Comparison of ENCODE assay signal across 10 mouse cellular contexts in genomic region chr7:118314228-118314658, GRCm38 (mm10).
DNase-seq lines count a peak whose midpoint lies in the region; ATAC-seq lines count a peak whose summit lies in the region.
"Had no signal": no experiment of that assay in that cellular context is flagged by ENCODE, and none has a peak within 500 bp of the region (broad histone marks: within the 10 kb centered on the region; RNA-seq: fewer than 3 reads in every experiment).

No protein-coding gene starts in this region.

- no peak for ATAC-seq in neural tube, embryonic 15.5 days (ENCODE audit: low FRiP score)

- H3K4me2 ChIP-seq in neural tube, embryonic 15.5 days, result no peak overlapping the region
- H3K4me2 ChIP-seq: liver, embryonic 15.5 days had no signal

- no peak overlapping the region for H3K4me3 ChIP-seq in neural tube, embryonic 15.5 days (replicated peaks)
- H3K4me3 ChIP-seq: liver, embryonic 15.5 days had no signal

- peak; percentile 31 to 54 for DNase-seq in adrenal gland, adult (ENCODE audit: inconsistent age in 2 of 2, low spot score in 1 of 2)
- no peak for DNase-seq in adrenal gland, postnatal 36 days
- DNase-seq in neural tube, embryonic 10.5 days (ENCODE audit: extremely low spot score, low spot score), result no peak
- peak; percentile 34 to 42 for DNase-seq in left cerebral cortex, postnatal 10 days (ENCODE audit: extremely low spot score in 1 of 2, low spot score in 2 of 2)
- DNase-seq in kidney, postnatal 25 days, result no peak
- no peak for DNase-seq in gastrocnemius, adult 18-20 months (ENCODE audit: low spot score)
- no peak for DNase-seq in lung, postnatal 14 days
- DNase-seq: thymus, postnatal 36 days had no signal

- H3K27ac ChIP-seq in neural tube, embryonic 15.5 days (replicated peaks), result 0 out of 2 replicates have a peak overlapping the region, but pooled peaks have one; percentile 41
- H3K27ac ChIP-seq: liver, embryonic 15.5 days had no signal

- no peak overlapping the region for H3K9ac ChIP-seq in neural tube, embryonic 15.5 days (replicated peaks)
- H3K9ac ChIP-seq: liver, embryonic 15.5 days had no signal

- H3K4me1 ChIP-seq in neural tube, embryonic 15.5 days, result no peaks in the 10 kb centered on the region
- H3K4me1 ChIP-seq: liver, embryonic 15.5 days had no signal

- no peaks in the 10 kb centered on the region for H3K9me3 ChIP-seq in neural tube, embryonic 15.5 days (replicated peaks)
- H3K9me3 ChIP-seq: liver, embryonic 15.5 days had no signal

- H3K27me3 ChIP-seq in neural tube, embryonic 15.5 days (replicated peaks), result no peaks in the 10 kb centered on the region
- H3K27me3 ChIP-seq: liver, embryonic 15.5 days had no signal

- no peaks in the 10 kb centered on the region for H3K36me3 ChIP-seq in neural tube, embryonic 15.5 days
- H3K36me3 ChIP-seq: liver, embryonic 15.5 days had no signal

- intact Hi-C loops in left cerebral cortex, postnatal 10 days (cut with DNase I), result no loop called here

- WGBS in neural tube, embryonic 15.5 days, result 77% methylated on average over 8 of the region's 8 CpGs

Comparison
In these comparisons a context has a peak if more than half of its experiments do, and no peak if none do; other contexts are left out.
1. DNase-seq: peak in adrenal gland, adult (2 of 2) and left cerebral cortex, postnatal 10 days (2 of 2); none in adrenal gland, postnatal 36 days (0 of 2), neural tube, embryonic 10.5 days (single experiment), kidney, postnatal 25 days (0 of 2), gastrocnemius, adult 18-20 months (single experiment) and lung, postnatal 14 days (single experiment).